Mouse (Mus musculus) bone marrow macrophage, adult 2 months (primary cell): Measurements from ENCODE around the gene Cfap36. TPM values are rescaled to one million over a fixed set of nuclear protein-coding genes. Genes with fewer than 3 reads are reported as not detected.
A peak's percentile ranks its signal among the peaks of the same experiment; 100 is the strongest.

Experiments
- H3K27ac ChIP-seq: 2 replicates; pipeline ENCODE4 v1.5.1; 2012; ENCODE audit warnings: low read depth, low read length; ENCODE audit not compliant: insufficient read depth
- H3K4me1 ChIP-seq: 2 replicates; pipeline ENCODE4 v1.6.1; 2012; ENCODE audit warnings: low read length; ENCODE audit not compliant: control insufficient read depth, insufficient read depth
- H3K4me3 ChIP-seq: 2 replicates; pipeline ENCODE4 v1.5.1; 2012; ENCODE audit warnings: mild to moderate bottlenecking, low read length, moderate library complexity; ENCODE audit not compliant: insufficient read depth
- CTCF ChIP-seq: IDR thresholded peaks from 2 replicates; pipeline ENCODE4 v1.5.1; 2012; ENCODE audit warnings: low read depth, mild to moderate bottlenecking, low read length, moderate library complexity
- POLR2A ChIP-seq: IDR thresholded peaks from 2 replicates; pipeline ENCODE4 v1.6.1; 2012; ENCODE audit warnings: mild to moderate bottlenecking, low read depth, low read length, borderline replicate concordance
- polyA plus RNA-seq: library from polyadenylated mRNA; stranded (reverse); fragments of >200 nt; gene quantifications from 2 replicates; pipeline ENCODE4 v1.2.4, GENCODE M21; 2012; ENCODE audit not compliant: missing spikeins, insufficient read depth, insufficient read length

Gene Cfap36
- 23.5 and 23.6 TPM in 2 replicates for polyA plus RNA-seq

DNA sequence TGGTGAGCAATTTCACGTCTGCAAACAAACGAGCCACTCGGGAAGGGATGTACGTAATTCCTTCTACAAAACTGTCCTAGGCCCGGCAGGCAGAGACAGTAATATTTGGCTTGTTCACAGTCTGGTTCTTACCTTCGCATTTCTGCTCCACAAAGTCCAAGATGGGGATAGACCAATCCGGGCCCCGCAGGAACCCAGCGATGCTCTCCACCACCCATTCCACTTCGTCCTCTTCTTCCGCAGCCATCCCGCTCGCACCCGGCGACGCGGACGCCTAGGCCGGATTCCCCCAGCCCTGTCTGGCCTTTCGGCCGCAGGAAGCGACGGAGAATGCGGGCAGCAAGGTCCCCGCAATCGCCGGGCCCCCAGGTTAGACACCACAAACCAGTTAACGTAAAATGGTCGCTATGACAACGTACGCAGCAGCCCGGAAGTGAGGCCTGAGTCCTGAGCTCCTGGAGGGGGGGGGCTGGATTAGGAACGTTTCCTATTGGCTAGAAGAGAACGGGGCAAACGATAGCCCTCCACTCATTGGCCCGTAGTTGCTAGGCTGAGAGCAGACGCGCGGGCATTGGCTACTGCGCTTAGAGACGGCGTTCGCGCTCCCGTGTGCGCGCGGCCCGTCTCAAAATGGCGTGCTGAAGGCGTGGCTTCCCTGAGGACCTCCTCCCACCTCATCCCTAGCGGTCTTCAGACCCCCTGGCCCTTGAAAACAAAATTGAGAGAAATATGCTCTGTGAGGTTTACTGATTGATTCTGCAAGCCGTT, at the start of gene Cfap36:
TSS of gene Cfap36 (minus strand) at position 527 of the 768 bp plus-strand sequence.
- TF ChIP-seq POLR2A (no peak), CTCF (no peak)
- no peak within 1 kb of the TSS for H3K27ac ChIP-seq

DNA sequence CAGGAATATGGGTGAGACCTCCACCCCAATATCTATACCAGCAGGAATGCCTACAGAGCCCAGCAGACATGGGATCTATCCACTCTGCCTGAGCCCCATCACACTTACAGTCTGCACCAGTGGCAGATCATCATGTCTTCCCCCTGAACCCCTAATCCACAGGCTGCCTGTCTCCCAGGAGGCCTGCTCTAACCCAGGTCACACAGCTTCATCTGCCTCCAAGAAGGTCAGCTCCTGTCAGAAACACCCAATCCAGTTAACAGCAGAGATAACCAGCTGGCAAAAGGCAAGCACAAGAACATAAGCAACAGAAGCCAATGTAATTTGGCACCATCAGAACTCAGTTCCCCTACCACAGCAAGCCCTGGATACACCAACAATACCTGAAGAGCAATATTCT, 40.1 kb upstream of the Cfap36 start:
- H3K27ac ChIP-seq: no peak overlapping the region
- no peak for TF ChIP-seq POLR2A
- TF ChIP-seq CTCF: no peak
- H3K4me1 ChIP-seq: no peaks in the 10 kb centered on the region
- H3K4me3 ChIP-seq: no peak overlapping the region

More for the DNA sequence above, at the start of gene Cfap36:
- Histone ChIP-seq H3K4me3 (peak within 1 kb of the TSS; percentile 75), H3K4me1 (peaks cover 2% of the 10 kb centered on the region; the same call in 1 of the 2 replicates)

DNA sequence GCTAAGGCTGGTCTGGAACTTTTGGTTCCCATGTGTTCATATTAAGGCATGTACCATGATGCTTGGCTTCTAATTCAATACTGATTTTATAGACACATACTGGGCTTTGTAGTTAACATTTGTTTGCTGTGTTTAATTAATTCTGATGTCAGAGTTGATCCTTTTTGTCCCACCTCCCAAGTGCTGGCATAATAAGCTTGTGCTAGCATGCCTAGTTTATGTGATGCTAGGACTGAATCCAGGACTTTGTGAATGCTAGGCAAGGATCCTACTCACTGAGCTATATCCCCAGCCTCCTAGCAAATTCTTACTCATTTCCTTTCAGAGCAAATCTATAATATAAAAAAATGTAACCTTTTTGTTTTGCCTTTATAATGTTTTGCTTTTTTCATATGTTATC, 38.8 kb upstream of the Cfap36 start:
- no peak for TF ChIP-seq POLR2A
- TF ChIP-seq CTCF: no peak

DNA sequence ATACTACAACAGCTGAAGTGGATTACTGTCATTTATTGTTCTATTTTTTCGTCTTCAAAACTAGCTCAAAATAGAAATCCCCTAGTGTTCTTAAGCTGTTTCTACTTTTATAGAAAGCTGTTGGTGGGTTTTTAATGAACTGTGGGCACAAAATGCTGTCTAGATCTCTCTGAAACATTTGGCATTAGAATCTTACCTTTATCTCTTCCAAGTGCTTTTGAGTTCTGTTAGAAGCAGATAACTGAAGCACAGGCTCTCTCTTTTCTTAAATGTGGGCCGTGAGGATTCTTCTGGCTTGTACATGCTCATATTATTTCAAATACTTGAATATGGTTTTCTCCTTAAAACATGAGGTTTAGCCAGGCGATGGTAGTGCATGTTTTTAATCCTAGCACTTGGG, 27.5 kb upstream of the Cfap36 start:
- no peaks in the 10 kb centered on the region for H3K4me1 ChIP-seq
- TF ChIP-seq POLR2A: no peak
- no peak for TF ChIP-seq CTCF
- no peak overlapping the region for H3K27ac ChIP-seq
- H3K4me3 ChIP-seq: no peak overlapping the region

More for the DNA sequence above, 38.8 kb upstream of the Cfap36 start:
- Histone ChIP-seq H3K4me1 (no peaks in the 10 kb centered on the region), H3K27ac (no peak overlapping the region), H3K4me3 (no peak overlapping the region)

DNA sequence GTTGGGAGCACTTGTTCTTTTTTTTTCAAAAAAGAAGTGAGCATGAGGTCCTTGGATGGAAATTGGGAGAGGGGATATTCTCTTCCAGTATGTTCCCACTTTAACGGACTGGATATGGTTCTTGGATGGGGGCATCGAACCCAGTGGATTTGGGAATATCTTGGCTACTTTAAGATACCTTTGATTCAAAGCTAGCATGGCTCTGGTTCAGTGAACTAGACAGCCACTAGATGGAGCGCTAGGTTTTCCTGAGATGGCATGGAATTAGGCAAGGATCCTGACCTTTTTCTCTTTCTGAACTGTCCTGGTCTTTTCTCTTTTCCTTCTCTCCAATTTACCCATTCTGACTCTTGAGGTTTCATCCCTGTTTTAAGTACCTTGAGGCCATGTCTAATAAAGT, 20.6 kb upstream of the Cfap36 start:
- TF ChIP-seq POLR2A (no peak), CTCF (no peak)
- no peak overlapping the region for H3K27ac ChIP-seq
- no peaks in the 10 kb centered on the region for H3K4me1 ChIP-seq
- no peak overlapping the region for H3K4me3 ChIP-seq

DNA sequence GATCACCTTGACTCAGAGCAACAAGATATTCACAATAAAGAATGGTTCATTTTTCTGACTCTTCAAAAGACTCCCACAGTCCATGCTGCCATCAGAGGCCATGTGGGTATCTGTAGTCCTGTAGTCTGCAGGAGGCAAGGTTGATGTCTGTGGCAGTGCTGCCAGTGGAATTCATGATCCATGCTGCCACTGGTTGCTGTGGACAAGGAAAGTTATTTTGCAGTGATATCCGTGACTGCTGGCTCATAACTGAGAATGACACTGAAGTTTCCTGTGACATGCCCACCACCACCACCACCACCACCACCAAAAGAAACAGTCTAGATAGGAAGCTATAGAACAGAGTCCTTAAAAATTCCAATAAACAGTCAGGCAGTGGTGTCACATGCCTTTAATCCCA, 7.4 kb upstream of the Cfap36 start:
- TF ChIP-seq POLR2A: no peak
- no peak for TF ChIP-seq CTCF
- H3K27ac ChIP-seq: no peak overlapping the region
- no peak overlapping the region for H3K4me3 ChIP-seq
- H3K4me1 ChIP-seq: no peaks in the 10 kb centered on the region

DNA sequence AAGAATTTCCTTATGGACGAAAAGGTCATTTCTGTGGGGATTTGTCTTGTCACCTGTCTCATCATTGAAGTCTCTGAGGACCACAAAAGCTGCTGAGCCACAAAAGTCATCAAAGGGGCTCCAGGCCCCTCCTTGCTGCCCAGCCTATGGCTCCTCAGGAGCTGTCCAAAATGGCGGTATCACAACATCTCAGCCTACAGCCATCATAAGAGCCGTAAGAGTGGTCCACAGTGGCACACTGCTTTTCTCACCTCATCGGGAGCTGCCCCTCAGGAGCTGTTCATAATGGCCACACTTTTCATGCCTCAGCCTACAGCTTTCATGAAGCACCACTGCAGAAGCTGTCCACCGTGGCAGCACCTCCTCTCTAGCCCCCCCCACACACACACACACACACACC, 1.2 kb upstream of the Cfap36 start:
- H3K4me3 ChIP-seq: no peak overlapping the region
- peaks cover 2% of the 10 kb centered on the region; the same call in 1 of the 2 replicates for H3K4me1 ChIP-seq
- no peak for TF ChIP-seq POLR2A
- TF ChIP-seq CTCF: no peak
- no peak overlapping the region for H3K27ac ChIP-seq

DNA sequence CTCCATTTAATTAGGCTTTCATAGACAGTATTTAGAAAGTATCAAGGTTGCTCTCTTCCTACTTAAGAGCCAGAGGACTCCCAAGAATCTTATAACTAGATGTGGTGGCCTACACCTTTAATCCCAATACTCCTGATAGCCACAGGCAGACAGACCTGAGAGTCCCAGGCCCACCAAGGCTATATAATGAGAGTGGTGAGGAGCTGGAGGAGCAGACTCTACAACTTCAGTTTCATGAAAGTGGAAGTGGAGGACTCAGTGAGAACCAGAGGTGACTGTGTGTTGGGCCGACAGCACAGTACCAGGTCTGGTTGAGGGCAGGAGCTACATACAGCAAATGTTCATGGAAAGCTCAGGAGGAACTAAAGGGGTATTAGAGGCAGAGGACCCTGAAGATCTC, 516 bp upstream of the Cfap36 start:
- no peak overlapping the region for H3K4me3 ChIP-seq
- no peak overlapping the region for H3K27ac ChIP-seq
- TF ChIP-seq POLR2A (no peak), CTCF (no peak)
- H3K4me1 ChIP-seq: peaks cover 2% of the 10 kb centered on the region; the same call in 1 of the 2 replicates

DNA sequence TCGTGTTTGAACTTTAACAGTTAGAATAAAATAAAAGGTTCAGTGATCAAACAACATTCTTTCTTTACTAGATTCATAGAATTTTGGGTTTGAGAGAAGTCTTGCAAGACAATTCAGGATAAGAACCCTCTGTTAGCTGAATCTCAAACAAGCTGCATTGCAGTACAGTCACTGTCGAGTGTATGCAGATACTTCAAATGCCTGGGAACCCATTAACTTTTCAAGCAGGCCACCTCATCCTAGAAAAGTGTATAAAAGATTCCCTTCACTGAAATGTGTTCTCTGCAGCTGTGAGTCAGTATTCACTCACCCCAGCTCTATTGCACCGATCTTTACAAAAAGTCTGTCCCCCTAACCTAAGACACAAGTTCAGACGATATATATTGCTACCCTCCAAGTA, 1.2 kb downstream of the Cfap36 start:
- no peak overlapping the region for H3K27ac ChIP-seq
- H3K4me3 ChIP-seq: peak overlapping the region; percentile 75; the same call in 1 of the 2 replicates
- TF ChIP-seq CTCF (no peak), POLR2A (no peak)
- H3K4me1 ChIP-seq: peaks cover 2% of the 10 kb centered on the region; the same call in 1 of the 2 replicates

DNA sequence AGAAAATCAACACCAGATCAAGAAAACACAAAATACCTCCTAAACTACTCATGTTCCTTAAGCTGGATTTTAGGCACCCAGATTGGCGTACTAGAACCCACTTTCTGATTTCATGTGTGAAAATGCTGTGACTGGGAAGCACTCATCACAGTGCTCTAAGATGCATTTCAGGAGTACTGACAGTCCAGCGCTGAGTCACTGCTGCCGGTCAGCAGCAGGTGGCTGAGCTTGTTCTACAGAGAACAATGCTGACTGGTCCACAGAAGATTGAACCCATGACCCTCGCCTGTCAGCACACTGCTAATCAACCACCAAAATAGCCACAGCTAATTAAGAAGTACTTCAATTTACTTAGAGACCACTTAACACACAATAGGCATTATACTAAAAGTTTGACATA, 5.2 kb downstream of the Cfap36 start:
- Histone ChIP-seq H3K27ac (no peak overlapping the region), H3K4me1 (peaks cover 2% of the 10 kb centered on the region; the same call in 1 of the 2 replicates), H3K4me3 (no peak overlapping the region)
- TF ChIP-seq CTCF: no peak
- no peak for TF ChIP-seq POLR2A

DNA sequence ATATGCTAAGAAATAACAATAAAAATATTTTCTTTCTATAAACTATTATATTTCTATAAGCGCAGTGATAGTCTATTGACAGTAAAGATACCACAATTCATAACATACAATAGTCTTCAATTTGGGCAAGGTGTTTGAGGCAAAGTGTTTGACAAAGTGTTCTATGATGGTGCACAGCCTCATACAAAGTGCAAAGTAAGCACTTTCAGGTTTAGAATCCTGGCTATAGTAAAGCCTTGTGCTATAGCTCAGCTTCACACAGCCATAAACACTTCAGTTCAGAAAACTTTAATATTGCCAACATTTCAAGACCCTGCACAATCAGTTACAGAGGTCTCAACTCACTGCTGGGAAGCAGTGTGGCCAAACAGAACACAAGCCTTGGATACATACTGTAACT, 7.9 kb downstream of the Cfap36 start:
- Histone ChIP-seq H3K27ac (no peak overlapping the region), H3K4me1 (no peaks in the 10 kb centered on the region), H3K4me3 (no peak overlapping the region)
- TF ChIP-seq POLR2A (no peak), CTCF (no peak)
